Mouse (Mus musculus) ovary, postnatal 14 days (tissue): ENCODE results near the gene Mgmt.

ENCODE experiments used
- DNase-seq: peaks from one replicate; pipeline ENCODE4 v3.0.0; 2022; ENCODE audit warnings: low spot score

The Mgmt gene

DNA sequence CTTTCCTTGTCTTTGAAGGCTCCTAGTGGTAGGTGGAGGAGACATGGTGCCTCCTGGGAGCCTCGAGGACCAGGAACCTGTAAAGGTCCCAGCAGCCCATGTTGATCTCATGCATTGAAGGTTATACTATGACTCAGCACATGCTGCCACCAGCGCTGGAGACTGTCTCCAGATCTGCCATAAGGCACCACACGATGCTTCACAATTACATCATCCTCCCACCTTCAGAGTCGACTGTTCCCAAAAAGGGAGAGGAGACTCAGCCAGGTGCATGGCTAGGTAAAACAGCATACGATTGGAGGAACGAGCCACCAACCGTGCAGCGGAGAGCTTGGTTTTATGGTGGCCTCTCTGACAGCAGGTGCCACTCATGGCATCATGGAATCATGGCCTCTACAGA is 234.3 kb downstream of the Mgmt start:
- no peak for DNase-seq

DNA sequence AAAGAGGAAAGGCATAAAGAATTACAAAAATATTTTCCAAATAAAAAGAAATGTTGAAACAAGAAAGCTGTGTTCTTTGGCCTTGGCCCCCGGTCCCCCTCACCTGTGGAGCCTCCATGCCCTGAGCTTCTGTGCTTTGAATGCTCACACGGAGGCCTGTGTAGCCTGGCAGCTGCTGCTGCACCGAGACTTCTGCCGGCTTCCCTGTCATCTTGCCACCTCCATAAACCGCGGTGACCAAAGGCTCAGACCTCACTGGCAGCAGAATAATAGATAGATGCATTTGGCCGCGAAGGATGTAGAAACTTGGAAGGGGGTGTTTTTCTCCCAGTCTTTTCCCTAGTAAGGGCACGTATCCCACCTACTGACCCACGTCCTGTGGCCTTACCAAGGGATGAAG is 235.8 kb downstream of the Mgmt start:
- DNase-seq, result no peak

DNA sequence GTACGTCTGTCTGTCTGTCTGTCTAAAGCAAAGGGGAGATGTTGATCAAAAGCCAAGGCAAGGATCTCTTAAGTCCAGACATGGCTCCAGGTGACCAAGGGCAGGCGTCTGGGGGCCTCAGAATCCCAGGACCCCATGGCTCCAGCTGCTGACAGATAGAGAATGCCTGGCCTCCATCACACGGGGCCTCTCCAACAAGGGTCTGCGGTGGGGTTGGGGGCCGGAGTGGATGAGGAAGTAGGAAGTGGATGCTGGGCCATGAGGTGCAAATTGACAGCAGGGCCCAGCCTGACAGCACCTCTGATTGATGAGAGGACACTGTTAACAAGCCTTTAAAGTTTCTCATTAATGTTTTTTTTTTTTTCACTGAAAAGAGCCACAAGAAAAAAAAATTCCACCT is 237.5 kb downstream of the Mgmt start:
- no peak for DNase-seq

DNA sequence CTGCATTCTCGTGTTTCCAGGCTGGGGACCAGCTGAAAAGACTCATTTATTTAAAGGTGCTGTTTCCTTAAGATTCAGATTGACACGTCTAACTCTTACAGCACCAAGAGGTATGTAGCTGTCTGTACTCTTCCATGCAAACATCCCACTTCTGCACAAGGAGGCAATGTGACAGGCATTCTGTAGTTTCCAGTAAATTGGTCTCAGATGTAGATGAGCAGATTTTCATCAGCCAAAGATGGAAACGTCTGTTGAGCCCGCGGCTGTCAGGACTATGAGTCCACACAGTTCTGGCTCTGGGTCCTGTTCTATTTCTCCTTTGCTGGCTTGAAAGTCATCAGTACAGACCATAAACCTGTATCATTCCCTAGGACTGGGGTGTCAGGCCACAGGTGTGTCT is 243.7 kb downstream of the Mgmt start:
- DNase-seq, result no peak

DNA sequence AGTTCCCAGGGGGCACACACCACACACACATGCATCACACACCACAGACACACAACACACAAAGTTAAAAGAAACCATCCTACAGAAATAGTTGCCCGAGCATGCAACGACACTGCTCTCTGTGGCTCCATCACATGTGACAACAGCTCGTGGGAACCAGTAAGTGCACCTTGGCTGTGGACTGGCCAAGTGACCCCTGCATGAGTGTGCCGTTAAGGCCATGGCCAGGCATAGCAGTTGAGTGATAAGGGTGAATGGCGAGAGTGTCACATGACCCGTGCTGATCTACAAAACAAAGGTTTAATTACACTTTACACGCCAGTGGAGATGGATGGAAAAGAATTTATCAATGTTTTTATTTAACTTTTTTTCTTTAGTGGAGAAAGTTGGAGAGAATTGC is 245.9 kb downstream of the Mgmt start:
- DNase-seq, result no peak

DNA sequence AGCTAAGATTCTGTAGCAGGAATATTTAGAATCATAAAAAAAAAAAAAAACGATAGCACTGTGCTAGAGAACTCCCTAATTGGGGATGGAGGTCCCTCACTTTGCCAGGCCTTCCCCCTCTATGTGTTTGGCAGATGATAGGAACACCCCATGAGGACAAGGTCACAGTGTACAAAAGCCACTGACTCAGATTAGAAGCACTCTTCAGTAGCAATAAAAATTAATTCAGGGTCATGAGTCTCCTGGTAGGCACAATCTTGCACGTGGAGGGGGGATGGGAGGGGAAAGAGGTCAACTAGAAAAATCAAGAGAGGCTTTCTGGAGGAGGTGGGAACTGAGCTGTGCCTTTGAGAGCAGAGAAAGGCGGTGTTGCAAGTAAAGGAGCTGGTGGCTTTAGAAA is 247.0 kb downstream of the Mgmt start:
- no peak for DNase-seq

DNA sequence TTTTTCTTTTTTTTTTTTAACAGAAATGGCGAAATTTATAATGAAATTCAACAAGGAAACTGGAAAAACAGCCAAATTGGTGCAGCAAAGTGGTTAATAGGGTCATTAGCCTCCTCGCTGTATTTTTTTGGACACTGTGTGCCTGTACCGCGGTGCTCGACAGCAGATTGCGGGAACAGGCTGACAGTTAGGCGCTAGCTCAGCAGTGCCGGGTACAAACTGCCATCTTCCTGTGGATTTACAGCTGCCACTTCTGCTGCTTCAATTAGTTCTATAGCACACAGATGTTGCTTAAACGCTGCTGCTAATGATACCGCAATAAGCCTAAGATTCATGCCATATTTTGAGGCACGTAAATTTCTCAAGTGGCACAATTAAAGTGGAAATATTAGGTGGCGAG is 252.7 kb downstream of the Mgmt start:
- DNase-seq, result no peak

DNA sequence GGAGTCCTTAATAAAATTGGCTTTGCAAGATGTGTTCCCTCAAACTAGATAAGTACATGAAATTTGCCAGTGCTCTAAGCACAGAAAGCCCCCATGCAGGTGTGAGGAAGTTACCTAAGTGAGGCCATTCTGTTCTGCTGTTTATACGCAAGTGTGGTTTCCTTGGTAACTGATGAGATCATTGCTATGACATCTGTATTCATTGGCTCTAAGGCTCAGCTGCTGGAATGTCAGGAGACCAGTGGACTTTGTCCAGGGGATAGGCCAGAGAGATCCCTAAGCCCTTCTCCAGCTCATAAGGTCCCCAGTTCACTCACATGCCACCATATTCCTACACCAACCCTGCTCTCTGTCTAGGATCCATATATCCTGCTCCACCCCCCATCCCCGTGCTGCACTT is 257.4 kb downstream of the Mgmt start:
- DNase-seq, result no peak

DNA sequence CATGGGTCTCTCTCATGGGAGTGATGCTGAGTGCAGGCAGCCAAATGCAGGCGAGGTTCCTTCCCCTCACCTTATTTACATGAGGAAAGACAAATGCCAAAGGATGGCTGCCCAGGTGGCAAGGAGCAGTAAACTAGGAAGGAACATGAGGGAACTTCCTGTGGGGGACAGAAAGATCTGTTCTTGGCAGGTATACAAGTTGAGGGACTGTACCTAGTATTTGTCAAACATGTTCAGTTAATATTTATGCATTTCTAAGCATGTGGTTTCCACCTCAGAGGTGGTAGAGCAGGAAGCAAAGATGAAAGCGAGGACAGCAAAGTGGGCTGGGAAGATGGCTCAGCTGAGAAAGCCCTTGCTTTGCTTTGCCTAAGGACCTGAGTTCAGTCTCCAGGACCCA is 260.2 kb downstream of the Mgmt start:
- DNase-seq, result no peak

DNA sequence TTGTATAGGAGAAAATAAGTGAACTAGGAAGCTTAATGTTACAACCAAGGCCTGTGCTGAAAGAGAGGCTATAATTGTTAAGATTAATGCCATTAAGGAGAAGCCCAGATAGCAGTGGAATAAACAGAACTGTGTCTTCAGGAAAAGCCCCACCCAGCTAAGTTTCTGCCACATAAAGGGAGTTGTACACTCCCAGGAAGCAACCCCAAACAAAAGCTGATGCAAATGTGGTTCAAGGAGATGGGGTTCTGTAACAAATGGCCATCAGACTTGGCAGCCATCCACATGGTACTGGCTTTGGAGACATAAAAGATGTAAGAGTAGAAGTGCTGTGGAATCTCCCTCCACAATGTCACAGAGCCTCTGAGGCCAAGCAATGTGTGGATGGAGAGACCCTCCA is 264.7 kb downstream of the Mgmt start:
- DNase-seq, result no peak

DNA sequence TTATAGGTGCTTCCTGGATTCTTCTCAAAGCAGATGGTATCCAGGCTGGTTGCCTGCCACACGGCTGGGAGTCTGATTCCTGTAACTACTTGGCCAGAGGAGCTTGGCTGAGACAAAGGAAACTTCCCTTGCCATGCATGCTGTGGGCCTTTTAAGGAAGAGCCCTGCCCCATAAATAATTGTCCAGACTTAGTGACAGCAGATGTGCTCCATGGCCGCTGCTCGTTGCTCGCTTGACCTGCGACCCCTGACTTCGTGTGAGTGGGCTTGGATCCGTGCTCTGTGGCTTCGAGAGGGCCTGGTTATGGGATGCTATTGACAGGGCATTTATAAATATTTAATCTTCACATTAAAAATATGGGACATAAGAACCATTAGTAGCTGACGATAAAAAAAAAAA is 277.9 kb downstream of the Mgmt start:
- no peak for DNase-seq
